Mouse (Mus musculus): ENCODE measurements around the gene Kif26b.

Kif26b gene

DNA sequence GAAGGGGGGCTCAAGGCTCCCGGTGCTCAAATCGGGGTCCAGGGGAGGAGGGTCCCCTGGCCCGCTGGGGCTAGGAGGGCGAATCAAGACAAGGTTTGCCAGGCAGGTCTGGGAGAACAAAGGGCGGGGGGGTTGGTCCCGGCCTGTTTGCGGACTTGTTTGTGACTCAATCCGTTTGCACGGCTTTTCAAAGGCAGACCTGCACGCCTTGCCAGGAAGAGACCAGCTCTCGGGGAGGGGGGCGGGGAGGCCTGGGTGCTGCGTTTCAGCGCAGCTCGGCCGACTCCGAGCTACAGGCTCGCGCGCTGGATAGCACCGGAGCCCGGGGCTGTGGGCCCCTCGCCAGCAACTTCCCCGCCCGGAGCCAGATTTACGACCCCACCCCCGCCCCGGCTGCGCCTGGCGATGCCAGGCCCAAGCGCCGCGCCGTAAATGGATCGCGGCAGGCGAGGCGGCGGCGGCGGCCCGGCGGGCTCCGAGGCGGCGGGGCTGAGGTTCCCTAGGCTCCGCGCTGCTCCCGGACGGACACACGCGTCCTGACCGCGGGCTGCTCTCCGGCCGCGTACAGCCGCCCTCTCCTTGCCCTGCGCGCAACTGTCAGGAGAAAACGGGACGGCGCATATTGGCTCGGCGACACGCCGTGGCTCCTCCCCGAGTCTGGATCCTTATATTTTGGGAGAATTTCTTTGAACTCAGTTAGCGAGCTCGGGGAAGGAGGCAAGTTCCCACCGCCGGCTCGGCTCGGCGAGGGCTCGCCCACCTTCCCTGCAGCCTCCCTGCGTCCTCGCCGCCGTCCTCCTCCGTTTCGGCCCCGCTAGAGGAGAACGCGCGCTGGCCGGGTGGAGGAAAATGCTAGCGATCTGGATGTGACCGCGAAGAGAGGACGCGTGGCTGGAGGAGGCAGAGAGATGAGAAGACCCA lies at the start of gene Kif26b:
Gene Kif26b (plus strand): TSS at position 695 of the 921 bp plus-strand sequence.
- peak; percentile 14 for DNase-seq

GRCm38 (mm10) chr1:178483854-178484253 lies 45.1 kb upstream of the Kif26b start:
- DNase-seq = no peak

DNA sequence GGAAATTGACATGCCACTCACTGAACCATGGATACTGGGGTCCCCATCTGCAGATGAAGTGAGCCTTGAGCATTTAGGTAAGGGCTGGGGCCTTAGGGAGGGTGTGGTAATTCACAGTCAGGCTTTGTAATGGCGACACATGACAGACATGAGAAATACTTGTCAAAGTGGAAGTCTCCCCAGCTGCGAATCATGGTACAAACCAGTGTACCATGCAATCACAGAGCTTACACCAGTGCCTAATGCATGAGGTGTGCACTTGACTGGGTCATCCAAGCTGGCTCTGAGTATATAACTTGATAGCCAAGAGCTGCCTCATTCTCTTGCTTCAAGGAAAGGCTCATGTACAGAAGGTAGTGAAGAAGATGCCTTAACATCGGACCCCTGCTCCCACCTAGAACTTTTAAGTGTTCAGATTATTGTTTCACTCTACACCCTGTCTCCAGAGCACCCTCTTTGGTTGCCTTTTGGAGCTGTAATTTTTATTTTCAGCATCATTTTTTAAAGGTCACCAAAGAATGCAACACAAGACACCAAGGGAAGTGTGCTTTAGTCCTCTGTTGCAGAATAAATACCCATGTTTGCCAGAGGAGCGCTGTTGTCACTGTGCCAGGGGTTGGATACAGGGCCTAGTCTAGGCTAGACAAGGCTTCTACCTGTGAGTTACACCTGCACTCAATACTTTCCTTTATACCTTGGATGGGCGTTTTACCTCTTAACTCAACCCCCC lies 43.6 kb upstream of the Kif26b start:
- no peak for DNase-seq

GRCm38 (mm10) chr1:178485868-178486220 lies 43.1 kb upstream of the Kif26b start:
- no peak for DNase-seq

GRCm38 (mm10) chr1:178486828-178487227 lies 42.1 kb upstream of the Kif26b start:
- no peak for DNase-seq

GRCm38 (mm10) chr1:178489127-178489526 lies 39.8 kb upstream of the Kif26b start:
- DNase-seq = no peak

- DNase-seq = no peak
Measured at GRCm38 (mm10) chr1:178491733-178492132, 37.2 kb upstream of the Kif26b start.

DNA sequence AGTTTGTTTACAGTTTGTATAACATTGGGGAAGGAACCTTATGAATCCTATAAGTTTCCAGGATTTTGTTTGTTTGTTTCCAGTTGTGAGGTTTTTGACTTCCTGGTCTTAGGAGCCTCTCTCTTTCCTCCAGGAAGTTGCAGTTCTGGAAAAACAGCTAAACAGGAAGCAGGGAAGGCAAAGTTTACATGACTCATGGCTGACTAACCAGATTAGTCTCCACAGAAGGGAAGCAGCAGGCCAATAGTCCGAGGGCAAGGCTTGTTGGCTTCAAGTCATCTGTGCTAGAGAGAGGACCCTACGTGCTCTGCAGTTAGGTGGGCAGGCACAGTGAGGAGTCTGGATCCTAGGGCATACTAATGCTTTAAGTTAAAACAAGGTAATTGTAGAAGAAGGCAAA lies 36.4 kb upstream of the Kif26b start:
- DNase-seq = no peak

DNA sequence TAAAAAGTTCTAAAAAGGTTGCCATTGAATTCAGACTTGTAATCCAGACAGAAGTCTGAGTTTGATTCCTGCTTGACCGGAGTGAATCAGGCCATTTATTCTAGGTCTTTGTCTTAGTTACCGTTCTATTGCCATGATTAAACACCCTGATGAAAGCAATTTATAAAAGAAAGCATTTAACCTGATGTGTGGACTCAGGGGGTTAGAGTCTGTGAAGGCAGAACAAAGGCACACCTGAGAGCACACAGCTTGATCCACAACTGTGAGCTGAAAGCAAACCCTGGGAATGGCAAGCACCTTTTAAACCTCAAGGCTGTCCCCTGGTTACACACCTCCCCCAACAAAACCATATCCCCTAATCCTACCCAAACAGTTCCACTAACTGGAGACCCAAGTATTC lies 32.7 kb upstream of the Kif26b start:
- no peak for DNase-seq

DNA sequence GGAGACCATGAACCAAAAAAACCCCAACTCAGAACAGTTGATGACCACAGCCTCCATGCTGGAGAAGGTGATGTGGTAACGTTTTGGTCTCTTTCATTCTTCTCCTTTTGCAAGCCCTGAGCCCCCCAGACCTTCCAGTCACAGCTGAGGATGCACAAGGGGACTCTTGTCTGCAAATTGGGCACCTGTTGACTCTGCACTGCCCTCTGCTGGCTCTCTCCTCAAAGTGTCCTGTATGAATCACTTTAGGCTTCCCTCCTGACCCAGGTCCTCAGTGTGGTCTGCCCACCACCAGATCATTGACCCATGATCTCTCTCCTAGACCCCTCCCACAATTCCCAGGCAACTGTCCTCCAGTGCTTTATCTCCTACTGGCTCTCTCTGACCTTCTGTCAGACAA lies 32.1 kb upstream of the Kif26b start:
- peak; percentile 54 for DNase-seq

DNA sequence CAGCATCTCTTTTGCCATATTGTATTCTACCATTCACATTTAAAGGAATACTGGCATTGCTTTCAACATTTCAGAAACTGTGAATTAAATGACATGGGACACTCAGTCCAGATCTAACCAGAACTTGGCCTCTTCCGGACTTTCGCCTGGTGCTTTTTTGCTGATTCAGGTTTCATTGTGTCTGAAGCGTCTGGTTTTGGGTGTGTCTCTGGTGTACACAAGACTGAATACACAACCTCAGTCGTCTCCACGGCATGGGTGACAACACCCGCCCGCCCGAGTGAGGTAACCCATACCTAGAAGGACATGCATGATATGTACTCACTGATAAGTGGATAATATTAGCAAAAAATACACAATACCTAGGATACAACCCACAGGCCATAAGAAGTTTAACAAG lies 22.0 kb upstream of the Kif26b start:
- no peak for DNase-seq

- DNase-seq = no peak
Measured at GRCm38 (mm10) chr1:178512323-178513031, 16.4 kb upstream of the Kif26b start.

DNA sequence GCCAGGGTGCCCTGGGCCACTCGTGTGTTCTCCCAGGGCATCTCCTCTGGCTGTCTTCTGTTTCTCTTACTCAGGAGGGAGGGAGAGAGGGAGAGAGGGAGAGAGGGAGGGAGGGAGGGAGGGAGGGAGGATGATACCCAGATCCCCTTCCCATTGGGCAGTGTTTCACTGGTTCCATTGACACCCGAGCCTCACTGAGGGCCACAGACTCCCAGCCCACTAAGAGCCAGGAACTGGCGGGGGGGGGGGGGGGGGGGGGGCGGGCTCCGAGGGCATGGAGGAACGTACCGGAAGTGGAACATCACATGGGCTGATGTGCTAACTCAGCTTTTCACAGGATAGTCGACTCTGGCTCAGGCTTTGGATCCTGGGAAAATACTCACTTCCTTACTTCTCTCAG lies 15.0 kb upstream of the Kif26b start:
- DNase-seq = no peak

GRCm38 (mm10) chr1:178515839-178516238 lies 13.1 kb upstream of the Kif26b start:
- no peak for DNase-seq

DNA sequence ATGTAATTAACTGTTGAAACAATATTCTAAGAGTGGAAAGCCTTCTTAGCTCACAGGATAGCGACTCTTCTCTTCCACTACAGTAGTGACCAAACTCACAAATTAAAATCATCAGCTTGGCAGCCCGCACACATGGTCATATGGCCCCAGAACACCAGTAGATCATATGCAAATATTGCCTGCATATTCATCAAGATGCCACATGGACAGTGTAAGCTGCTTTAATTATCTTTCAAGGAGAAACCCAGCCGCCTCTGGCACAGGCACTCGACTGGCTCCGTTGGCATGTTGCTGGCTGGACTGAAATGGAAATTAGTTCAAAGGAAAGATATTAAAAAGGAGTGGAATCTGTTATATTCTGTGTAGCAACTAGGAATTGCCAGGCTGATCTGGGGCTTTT lies 6.5 kb upstream of the Kif26b start:
- no peak for DNase-seq

- DNase-seq = no peak
Measured at GRCm38 (mm10) chr1:178523152-178523551, 5.8 kb upstream of the Kif26b start.

- peak; percentile 66 for DNase-seq
Measured at GRCm38 (mm10) chr1:178527185-178527546, 1.8 kb upstream of the Kif26b start.

- DNase-seq = peak; percentile 60
Measured at GRCm38 (mm10) chr1:178527547-178528361, 1.2 kb upstream of the Kif26b start.

GRCm38 (mm10) chr1:178529512-178530300 lies 781 bp downstream of the Kif26b start:
- peak; percentile 5 for DNase-seq

GRCm38 (mm10) chr1:178530301-178531078 lies 1.6 kb downstream of the Kif26b start:
- peak; percentile 78 for DNase-seq

GRCm38 (mm10) chr1:178540247-178540646 lies 11.3 kb downstream of the Kif26b start:
- no peak for DNase-seq

Data from thymus, postnatal 25 days (tissue).